Mouse (Mus musculus): ENCODE data around the gene Plac1.

Plac1 gene

DNA sequence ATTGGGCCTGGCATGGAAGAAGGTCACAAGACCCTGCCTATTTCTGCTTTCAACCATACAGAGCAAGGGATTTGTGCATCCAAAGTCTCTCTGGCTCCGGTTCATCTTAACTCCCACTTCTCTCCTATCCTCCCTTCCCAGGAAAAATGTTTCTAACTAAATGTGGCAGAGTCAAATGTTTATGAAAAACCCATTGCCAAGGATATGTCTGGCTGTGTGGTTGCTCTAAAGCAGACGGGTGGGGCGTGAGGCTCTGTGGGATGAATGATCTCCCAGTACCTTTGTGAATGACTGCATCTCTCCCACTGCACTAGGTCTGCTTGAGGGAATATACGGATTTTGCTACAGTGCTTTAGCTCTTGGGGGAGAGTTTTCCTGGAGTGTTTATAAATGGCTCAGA lies 193.9 kb downstream of the Plac1 start:
- DNase-seq (ENCODE audit: low read depth) = no peak

DNA sequence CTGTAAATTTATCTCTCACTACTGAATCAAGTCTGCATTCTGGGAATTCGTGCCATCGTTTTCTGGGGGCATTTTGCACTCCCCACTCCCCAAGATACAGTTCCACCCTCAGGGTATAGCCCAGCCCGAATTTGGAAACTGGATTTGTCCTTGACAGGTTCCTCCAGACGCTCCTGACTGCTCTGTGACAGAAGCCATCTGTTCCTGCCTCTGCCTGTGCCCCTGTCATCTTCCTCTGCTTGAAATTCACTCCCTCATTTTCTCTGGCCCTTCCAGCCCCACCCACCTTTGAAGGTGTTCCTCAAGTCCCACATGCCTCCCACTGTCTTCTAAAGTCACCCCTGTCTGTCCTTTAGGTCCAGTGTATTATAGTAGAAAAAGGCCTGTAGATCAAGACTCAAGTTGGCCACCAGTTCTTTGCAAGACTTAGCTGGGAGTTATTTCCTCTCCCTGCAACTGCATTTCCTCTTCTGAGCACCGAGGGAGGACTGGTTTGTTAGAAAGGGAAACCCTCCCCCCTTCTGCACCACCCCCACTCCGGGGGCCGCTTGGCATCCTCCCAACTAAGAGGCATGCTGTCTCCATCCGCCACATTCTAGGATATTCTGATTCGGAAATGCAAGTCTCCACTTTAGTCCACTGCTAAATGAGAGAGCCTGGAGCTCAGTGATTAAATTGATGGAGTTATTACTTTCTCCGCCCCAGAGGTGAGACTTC lies 194.6 kb downstream of the Plac1 start:
- peak; percentile 61 for DNase-seq (ENCODE audit: low read depth)

DNA sequence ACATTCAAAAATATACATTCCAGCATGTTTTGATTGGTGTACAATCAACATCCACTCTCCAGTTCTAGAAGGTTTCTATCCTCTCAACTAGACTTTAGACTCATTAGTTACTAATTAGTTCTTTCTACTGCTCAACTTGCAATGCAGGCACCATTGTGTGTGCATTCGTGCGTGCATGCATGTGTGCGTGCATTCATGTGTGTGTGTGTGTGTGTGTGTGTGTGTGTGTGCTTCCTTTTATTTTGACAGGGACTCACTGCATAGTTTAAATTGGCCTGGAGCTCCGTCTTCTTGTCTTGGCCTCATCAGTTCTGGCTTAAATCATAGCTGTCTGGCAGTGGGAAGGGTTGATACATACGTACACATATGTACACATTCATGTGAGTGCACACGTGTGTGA lies 198.9 kb downstream of the Plac1 start:
- no peak for DNase-seq (ENCODE audit: low read depth)

- no peak for DNase-seq (ENCODE audit: low read depth)
Measured at GRCm38 (mm10) chrX:53040138-53040537, 199.8 kb downstream of the Plac1 start.

GRCm38 (mm10) chrX:53039651-53040050 lies 200.3 kb downstream of the Plac1 start:
- DNase-seq (ENCODE audit: low read depth) = no peak

DNA sequence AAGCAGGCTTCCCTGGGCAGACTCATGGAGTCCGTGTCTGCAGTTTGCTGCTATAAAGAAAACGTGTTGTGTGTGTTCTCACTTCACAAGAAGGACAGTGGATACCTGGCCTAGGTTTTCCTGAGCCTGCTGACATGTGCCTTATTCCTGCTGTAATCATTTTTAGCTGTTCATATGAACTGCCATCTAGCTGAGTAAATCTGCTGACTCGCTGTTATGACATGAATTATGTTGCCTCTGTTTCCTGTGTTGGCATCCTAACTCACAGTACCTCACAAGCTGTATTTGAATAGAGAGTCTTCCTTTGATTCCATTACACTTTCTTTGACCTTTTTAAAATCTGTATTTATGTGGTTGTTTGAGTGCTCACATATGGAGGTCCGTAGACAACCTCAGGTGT lies 201.7 kb downstream of the Plac1 start:
- DNase-seq (ENCODE audit: low read depth) = peak; percentile 44

DNA sequence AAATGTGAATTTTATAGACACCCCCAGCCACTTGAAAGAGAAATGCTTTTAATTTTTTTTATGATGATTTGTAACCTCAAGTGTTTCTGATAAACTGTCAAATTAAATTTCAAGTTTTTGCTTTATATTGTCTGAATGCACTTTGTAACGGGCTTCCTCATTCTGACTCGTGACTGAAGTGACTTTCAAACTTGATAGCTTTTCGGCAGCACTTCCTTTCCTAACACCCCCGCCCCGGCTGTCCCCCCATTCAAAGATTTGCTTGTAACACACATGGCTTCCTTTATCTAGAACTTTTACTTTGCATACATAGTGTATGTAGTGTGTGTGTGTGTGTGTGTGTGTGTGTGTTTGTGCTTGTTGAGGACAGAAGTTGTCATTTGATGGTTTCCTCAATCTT lies 210.4 kb downstream of the Plac1 start:
- DNase-seq (ENCODE audit: low read depth) = no peak

DNA sequence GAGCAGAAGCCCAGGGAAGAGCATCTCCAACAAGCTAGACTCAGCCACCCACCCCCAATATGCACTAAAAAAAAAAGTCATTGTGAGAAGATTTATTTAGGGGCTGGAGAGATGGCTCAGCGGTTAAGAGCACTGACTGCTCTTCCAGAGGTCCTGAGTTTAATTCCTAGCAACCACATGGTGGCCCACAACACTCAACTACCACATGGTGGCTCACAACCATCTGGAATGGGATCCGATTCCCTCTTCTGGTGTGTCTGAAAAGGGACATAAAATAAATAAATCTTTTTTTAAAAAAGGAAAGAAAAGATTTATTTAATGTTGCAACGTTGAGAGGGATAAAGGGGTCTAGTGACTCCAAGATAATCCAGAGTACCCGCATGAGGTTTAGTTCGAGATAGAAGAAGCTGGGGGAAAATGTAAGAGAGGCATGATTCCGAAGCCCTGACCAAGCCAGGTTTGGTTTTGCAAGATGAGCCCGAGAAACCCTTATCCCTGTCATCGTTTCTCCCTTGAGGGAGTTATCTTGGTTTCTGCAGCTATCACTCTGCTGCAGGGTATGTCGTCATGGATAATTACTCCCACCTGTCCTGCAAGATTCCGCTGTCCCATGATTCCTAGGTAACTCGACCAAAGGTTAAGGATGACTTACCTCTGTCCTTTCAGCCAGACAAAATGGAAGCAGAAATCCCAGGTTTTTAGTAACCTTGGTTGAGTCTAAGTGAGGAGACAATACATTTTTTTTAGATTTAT lies 214.3 kb downstream of the Plac1 start:
- DNase-seq (ENCODE audit: low read depth) = no peak

DNA sequence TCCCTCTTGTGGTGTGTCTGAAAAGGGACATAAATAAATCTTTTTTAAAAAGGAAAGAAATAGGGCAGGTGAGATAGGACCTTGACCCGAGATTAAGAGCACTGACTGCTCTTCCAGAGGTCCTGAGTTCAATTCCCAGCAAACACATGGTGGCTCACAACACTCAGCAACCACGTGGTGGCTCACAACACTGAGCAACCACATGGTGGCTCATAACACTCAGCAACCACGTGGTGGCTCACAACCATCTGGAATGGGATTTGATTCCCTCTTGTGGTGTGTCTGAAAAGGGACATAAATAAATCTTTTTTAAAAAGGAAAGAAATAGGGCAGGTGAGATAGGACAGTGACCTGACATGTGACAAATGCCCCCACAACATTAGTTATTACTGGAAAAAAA lies 215.6 kb downstream of the Plac1 start:
- DNase-seq (ENCODE audit: low read depth) = peak; percentile 77

DNA sequence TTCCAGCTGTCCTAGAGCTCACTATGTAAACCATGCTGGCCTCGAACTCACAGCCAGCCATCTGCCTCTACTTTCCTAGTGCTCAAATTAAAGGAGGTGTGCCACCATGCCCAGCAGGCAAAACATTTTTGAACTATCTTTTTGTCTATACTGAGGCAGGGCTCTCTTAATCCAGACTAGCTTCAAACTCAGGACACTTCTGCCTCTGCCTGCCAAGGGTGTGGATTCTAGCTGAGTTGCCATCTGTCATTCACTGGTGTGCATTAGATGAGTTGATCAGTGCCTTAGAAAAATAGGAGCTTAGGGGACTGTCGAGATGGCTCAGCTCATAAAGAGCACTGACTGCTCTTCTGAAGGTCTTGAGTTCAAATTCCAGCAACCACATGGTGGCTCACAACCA lies 216.9 kb downstream of the Plac1 start:
- no peak for DNase-seq (ENCODE audit: low read depth)

Measured in 416B (cell line).